Mouse (Mus musculus) cerebellum, adult 11-12 months (tissue): ENCODE results near the gene Dnaja3.
A peak's percentile ranks its signal among the peaks of the same experiment; 100 is the strongest.
"Not testable (repeated sequence)": the region's sequence is repeated elsewhere in the genome, so short reads cannot be mapped to it uniquely, and the experiment has no call there.

ENCODE experiments used
- DNase-seq: peaks from one replicate; pipeline ENCODE4 v3.0.0; 2022

The Dnaja3 gene

GRCm38 (mm10) chr16:4674091-4674490 lies 34.3 kb downstream of the Dnaja3 start:
- DNase-seq = no peak

- DNase-seq = no peak
Observed at GRCm38 (mm10) chr16:4676836-4677235, 37.0 kb downstream of the Dnaja3 start.

- DNase-seq = no peak
Observed at GRCm38 (mm10) chr16:4678080-4678479, 38.3 kb downstream of the Dnaja3 start.

- peak; percentile 94 for DNase-seq
Observed at GRCm38 (mm10) chr16:4679121-4680018, 39.6 kb downstream of the Dnaja3 start, which contains the start of gene Coro7. Coro7 (minus strand) TSS chr16:4679777.

- not testable (repeated sequence) for DNase-seq
Observed at GRCm38 (mm10) chr16:4680922-4681455, 41.2 kb downstream of the Dnaja3 start.

- DNase-seq = no peak
Observed at GRCm38 (mm10) chr16:4682628-4683179, 42.9 kb downstream of the Dnaja3 start.

GRCm38 (mm10) chr16:4683193-4683580 lies 43.4 kb downstream of the Dnaja3 start:
- DNase-seq = no peak

- DNase-seq = peak; percentile 96
Observed at GRCm38 (mm10) chr16:4683581-4684456, 44.0 kb downstream of the Dnaja3 start.

GRCm38 (mm10) chr16:4684457-4684791 lies 44.6 kb downstream of the Dnaja3 start:
- no peak for DNase-seq

- DNase-seq = not testable (repeated sequence)
Observed at GRCm38 (mm10) chr16:4689371-4689770, 49.6 kb downstream of the Dnaja3 start.

GRCm38 (mm10) chr16:4701211-4701610 lies 61.4 kb downstream of the Dnaja3 start:
- DNase-seq = no peak

GRCm38 (mm10) chr16:4702646-4703045 lies 62.9 kb downstream of the Dnaja3 start:
- DNase-seq = no peak

GRCm38 (mm10) chr16:4705541-4705940 lies 65.8 kb downstream of the Dnaja3 start:
- no peak for DNase-seq

- no peak for DNase-seq
Observed at GRCm38 (mm10) chr16:4711173-4711572, 71.4 kb downstream of the Dnaja3 start.

GRCm38 (mm10) chr16:4713861-4714710 lies 74.3 kb downstream of the Dnaja3 start:
- DNase-seq = peak; percentile 84

GRCm38 (mm10) chr16:4717866-4718265 lies 78.1 kb downstream of the Dnaja3 start:
- no peak for DNase-seq

GRCm38 (mm10) chr16:4718753-4719518 lies 79.1 kb downstream of the Dnaja3 start, which contains the start of gene Nmral1:
Nmral1 (minus strand) TSS chr16:4719356.
- peak; percentile 82 for DNase-seq

GRCm38 (mm10) chr16:4722128-4722914 lies 82.5 kb downstream of the Dnaja3 start:
- no peak for DNase-seq

GRCm38 (mm10) chr16:4722915-4723209 lies 83.1 kb downstream of the Dnaja3 start:
- no peak for DNase-seq

GRCm38 (mm10) chr16:4725266-4725665 lies 85.5 kb downstream of the Dnaja3 start:
- DNase-seq = no peak
